Mouse (Mus musculus): ENCODE measurements around the gene Strc.

Strc gene

GRCm38 (mm10) chr2:121354820-121355592 lies 32.0 kb downstream of the Strc start, which contains the start of gene Ppip5k1:
Ppip5k1 (minus strand) TSS chr2:121355396.
- peak; percentile 96 for DNase-seq (ENCODE audit: extremely low spot score)

GRCm38 (mm10) chr2:121354378-121354777 lies 32.6 kb downstream of the Strc start:
- DNase-seq (ENCODE audit: extremely low spot score), result no peak

GRCm38 (mm10) chr2:121353156-121353555 lies 33.8 kb downstream of the Strc start:
- DNase-seq (ENCODE audit: extremely low spot score), result no peak

GRCm38 (mm10) chr2:121339057-121339456 lies 47.9 kb downstream of the Strc start:
- DNase-seq (ENCODE audit: extremely low spot score), result no peak

GRCm38 (mm10) chr2:121329492-121329891 lies 57.5 kb downstream of the Strc start:
- DNase-seq (ENCODE audit: extremely low spot score), result no peak

- DNase-seq (ENCODE audit: extremely low spot score), result no peak
These were observed 63.1 kb downstream of the Strc start for GRCm38 (mm10) chr2:121323693-121324470.

GRCm38 (mm10) chr2:121323041-121323440 lies 63.9 kb downstream of the Strc start:
- no peak for DNase-seq (ENCODE audit: extremely low spot score)

- no peak for DNase-seq (ENCODE audit: extremely low spot score)
These were observed 70.7 kb downstream of the Strc start for GRCm38 (mm10) chr2:121316278-121316677.

All from embryo, embryonic 9.5 days (tissue).